Mouse (Mus musculus): ENCODE data around the gene Tmem145. TPM values are rescaled to one million over a fixed set of nuclear protein-coding genes. Genes with fewer than 3 reads are reported as not detected.

Gene Tmem145
- polyA plus RNA-seq (2014; fragmentation: Illumina TruSeq; extraction: RNeasy Lipid Tissue Mini Kit (QIAGEN cat#74804); ENCODE audit: low read depth, low replicate concordance) = not detected

DNA sequence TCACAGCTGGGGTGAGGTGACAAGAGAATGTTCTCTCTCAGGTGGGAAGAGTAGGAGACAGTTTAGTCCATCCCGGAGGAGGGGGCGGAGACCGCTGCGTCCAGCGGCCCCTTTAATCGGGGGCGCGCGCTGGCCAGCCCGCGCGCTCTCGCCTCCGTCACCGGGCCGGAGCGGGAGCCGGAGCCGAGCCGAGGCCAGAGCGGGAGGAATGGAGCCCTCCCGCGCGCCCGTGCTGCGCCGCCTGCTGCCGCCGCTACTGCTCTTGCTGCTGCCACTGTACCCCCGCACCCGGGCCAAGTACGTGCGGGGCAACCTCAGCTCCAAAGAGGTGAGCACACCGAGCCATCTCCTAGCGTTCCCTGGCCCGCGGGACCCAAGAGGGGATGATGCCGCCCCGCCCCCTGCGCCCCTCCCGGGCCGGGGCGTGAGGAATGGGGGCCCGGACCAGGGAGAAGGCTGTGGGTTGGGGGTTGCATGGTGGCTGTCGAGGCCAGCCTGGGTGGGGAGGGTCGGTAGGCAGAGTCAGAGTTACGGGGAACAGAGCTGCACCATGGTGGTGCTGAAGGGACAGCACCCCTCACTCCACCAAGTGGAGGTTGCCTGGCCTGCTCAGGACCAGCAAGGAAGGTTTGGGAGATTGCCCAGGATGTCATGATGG is at the start of gene Tmem145:
TSS of gene Tmem145 (plus strand) at position 151 of the 658 bp plus-strand sequence.

GRCm38 (mm10) chr7:25267301-25267750 is 38.6 kb upstream of the Tmem145 start, which contains the start of gene Cic:
TSS of gene Cic (plus strand) at chr7:25267704.

DNA sequence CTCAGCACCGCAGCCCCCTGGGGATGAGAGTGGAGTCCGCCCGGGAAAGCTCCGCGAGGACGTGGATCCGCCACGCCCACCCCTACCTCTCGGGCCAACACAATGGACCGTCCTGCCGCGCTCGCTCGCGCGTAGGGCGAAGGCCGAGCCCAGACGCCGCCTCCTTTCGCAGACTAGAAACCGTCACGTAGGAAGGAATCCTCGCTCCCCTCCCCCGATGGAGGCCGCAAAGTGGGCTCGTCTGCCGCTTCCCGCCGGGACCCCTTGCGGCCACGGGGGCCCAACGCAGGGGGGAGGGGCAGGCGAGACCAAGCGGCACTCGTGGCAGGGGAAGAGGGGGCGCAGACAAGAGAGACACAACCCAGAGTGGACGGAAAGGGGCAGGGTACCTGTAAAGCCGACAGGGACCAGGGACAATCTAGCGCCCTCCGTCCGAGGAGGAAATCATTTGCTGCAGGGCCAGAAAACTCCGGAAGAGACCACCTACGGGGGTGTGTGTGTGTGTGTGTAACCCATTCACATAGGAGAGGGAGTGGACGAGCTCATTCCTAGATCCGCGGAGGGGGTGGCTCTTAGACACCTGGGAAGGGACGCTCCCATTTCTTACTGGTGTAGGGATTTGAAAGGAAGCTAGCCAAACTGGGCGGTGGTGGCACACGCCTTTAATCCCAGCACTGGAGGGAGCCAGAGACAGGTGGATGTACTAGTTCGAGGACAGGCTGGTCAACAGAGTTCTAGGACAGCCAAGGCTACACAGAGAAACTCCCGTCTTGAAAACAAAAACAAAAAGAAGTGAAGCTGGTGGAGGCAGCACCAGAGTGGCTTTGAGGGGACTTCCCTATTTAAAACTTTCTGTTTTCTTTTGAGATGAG is 8.2 kb upstream of the Tmem145 start, which contains the start of gene Pafah1b3:
TSS of gene Pafah1b3 (minus strand) at position 533 of the 872 bp plus-strand sequence.

DNA sequence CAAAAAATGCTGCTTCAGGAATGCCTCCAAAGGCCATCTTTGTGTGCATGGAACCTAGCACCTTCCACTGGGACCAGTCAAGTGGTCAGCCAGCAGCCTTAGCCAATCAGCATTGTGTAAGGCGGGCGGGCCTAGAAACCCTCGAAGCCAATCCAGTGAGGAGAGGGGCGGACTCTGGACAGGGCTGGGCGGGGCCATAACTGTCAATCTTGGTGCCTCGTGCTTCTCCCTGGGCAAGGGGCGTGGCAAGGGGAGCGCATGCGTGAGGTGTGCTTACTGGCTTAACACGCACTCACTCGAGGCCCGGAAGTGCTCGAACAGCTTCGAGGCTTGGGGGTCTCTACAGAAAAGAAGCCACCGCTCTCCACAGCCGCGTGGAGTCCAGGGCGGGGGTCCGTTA is 4.8 kb upstream of the Tmem145 start, which contains the start of gene Prr19:
TSS of gene Prr19 (plus strand) at position 349 of the 400 bp plus-strand sequence.

GRCm38 (mm10) chr7:25316532-25317445 is 10.9 kb downstream of the Tmem145 start, which contains the start of gene Megf8:
TSS of gene Megf8 (plus strand) at chr7:25317164.

Other genes starting within 250 kb of the Tmem145 start
- gene Grik5, start 233.8 kb upstream of the Tmem145 start, polyA plus RNA-seq (2014; fragmentation: Illumina TruSeq; extraction: RNeasy Lipid Tissue Mini Kit (QIAGEN cat#74804); ENCODE audit: low read depth, low replicate concordance) = 0.63 TPM
- gene Zfp574, start 233.5 kb upstream of the Tmem145 start, polyA plus RNA-seq (2014; fragmentation: Illumina TruSeq; extraction: RNeasy Lipid Tissue Mini Kit (QIAGEN cat#74804); ENCODE audit: low read depth, low replicate concordance) = 0.95 TPM
- 1.7 TPM for gene Pou2f2, start 126.4 kb upstream of the Tmem145 start, polyA plus RNA-seq (2014; fragmentation: Illumina TruSeq; extraction: RNeasy Lipid Tissue Mini Kit (QIAGEN cat#74804); ENCODE audit: low read depth, low replicate concordance)
- 1.9 TPM for gene Dedd2, start 85.5 kb upstream of the Tmem145 start, polyA plus RNA-seq (2014; fragmentation: Illumina TruSeq; extraction: RNeasy Lipid Tissue Mini Kit (QIAGEN cat#74804); ENCODE audit: low read depth, low replicate concordance)
- 1.5 TPM for gene Zfp526, start 84.7 kb upstream of the Tmem145 start, polyA plus RNA-seq (2014; fragmentation: Illumina TruSeq; extraction: RNeasy Lipid Tissue Mini Kit (QIAGEN cat#74804); ENCODE audit: low read depth, low replicate concordance)
- 7.9 TPM for gene Gsk3a, start 68.3 kb upstream of the Tmem145 start, polyA plus RNA-seq (2014; fragmentation: Illumina TruSeq; extraction: RNeasy Lipid Tissue Mini Kit (QIAGEN cat#74804); ENCODE audit: low read depth, low replicate concordance)
- 1.6 TPM for gene Erf, start 55.3 kb upstream of the Tmem145 start, polyA plus RNA-seq (2014; fragmentation: Illumina TruSeq; extraction: RNeasy Lipid Tissue Mini Kit (QIAGEN cat#74804); ENCODE audit: low read depth, low replicate concordance)
- gene Cic, start 38.4 kb upstream of the Tmem145 start, polyA plus RNA-seq (2014; fragmentation: Illumina TruSeq; extraction: RNeasy Lipid Tissue Mini Kit (QIAGEN cat#74804); ENCODE audit: low read depth, low replicate concordance) = 20.7 TPM
- gene Pafah1b3, start 8.1 kb upstream of the Tmem145 start, polyA plus RNA-seq (2014; fragmentation: Illumina TruSeq; extraction: RNeasy Lipid Tissue Mini Kit (QIAGEN cat#74804); ENCODE audit: low read depth, low replicate concordance) = 9.2 TPM
- not detected for gene Prr19, start 4.7 kb upstream of the Tmem145 start, polyA plus RNA-seq (2014; fragmentation: Illumina TruSeq; extraction: RNeasy Lipid Tissue Mini Kit (QIAGEN cat#74804); ENCODE audit: low read depth, low replicate concordance)
- 1.2 TPM for gene Megf8, start 11.1 kb downstream of the Tmem145 start, polyA plus RNA-seq (2014; fragmentation: Illumina TruSeq; extraction: RNeasy Lipid Tissue Mini Kit (QIAGEN cat#74804); ENCODE audit: low read depth, low replicate concordance)
- not detected for gene Cnfn, start 63.6 kb downstream of the Tmem145 start, polyA plus RNA-seq (2014; fragmentation: Illumina TruSeq; extraction: RNeasy Lipid Tissue Mini Kit (QIAGEN cat#74804); ENCODE audit: low read depth, low replicate concordance)
- gene Lipe, start 92.6 kb downstream of the Tmem145 start, polyA plus RNA-seq (2014; fragmentation: Illumina TruSeq; extraction: RNeasy Lipid Tissue Mini Kit (QIAGEN cat#74804); ENCODE audit: low read depth, low replicate concordance) = not detected
- gene Cxcl17, start 106.8 kb downstream of the Tmem145 start, polyA plus RNA-seq (2014; fragmentation: Illumina TruSeq; extraction: RNeasy Lipid Tissue Mini Kit (QIAGEN cat#74804); ENCODE audit: low read depth, low replicate concordance) = not detected
- gene Ceacam1, start 171.5 kb downstream of the Tmem145 start, polyA plus RNA-seq (2014; fragmentation: Illumina TruSeq; extraction: RNeasy Lipid Tissue Mini Kit (QIAGEN cat#74804); ENCODE audit: low read depth, low replicate concordance) = 3,714 TPM
- 5.8 TPM for gene Ceacam2, start 233.8 kb downstream of the Tmem145 start, polyA plus RNA-seq (2014; fragmentation: Illumina TruSeq; extraction: RNeasy Lipid Tissue Mini Kit (QIAGEN cat#74804); ENCODE audit: low read depth, low replicate concordance)

Data from sigmoid colon, adult 10 weeks (tissue).